Mouse (Mus musculus) erythroblast, embryonic 14.5 days (primary cell): ENCODE measurements around the gene Sgta.

Experiments used
- GATA1 ChIP-seq: IDR thresholded peaks from 2 replicates; pipeline ENCODE4 v1.6.1; 2012; ENCODE audit warnings: low read length, inconsistent platforms, mixed read lengths
- TAL1 ChIP-seq: IDR thresholded peaks from 3 replicates; pipeline ENCODE4 v1.6.1; 2012; ENCODE audit warnings: low read length, inconsistent platforms, mixed read lengths

DNA sequence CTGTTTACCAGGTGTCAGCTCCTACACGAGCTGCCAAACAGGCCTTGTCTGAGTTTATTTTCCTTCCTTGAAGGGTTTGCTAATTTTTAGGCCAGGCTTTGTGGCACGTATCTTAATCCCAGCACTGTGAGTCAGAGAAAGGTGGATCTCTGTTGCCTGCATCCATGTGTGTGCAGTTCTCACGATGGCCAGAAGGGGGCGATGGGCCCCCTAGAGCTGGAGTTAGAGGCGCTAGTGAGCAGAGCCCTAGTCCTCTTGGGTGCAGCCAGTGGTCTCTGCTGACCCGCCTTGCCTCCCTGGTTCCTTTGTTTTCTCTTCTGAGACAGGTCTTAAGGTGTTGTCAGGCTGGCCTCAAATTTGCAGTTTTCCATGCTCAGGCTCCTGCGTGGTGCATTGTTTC, 13.5 kb upstream of the Sgta start:
- TF ChIP-seq GATA1 (no peak), TAL1 (no peak)
